Mouse (Mus musculus): ENCODE measurements at regions not wholly inside any gene's neighbourhood (a gene's known extent, or its start where the extent isn't known, plus 50 kb on each side); places are given as distances from the start of the nearest gene placed in this dataset.

DNA sequence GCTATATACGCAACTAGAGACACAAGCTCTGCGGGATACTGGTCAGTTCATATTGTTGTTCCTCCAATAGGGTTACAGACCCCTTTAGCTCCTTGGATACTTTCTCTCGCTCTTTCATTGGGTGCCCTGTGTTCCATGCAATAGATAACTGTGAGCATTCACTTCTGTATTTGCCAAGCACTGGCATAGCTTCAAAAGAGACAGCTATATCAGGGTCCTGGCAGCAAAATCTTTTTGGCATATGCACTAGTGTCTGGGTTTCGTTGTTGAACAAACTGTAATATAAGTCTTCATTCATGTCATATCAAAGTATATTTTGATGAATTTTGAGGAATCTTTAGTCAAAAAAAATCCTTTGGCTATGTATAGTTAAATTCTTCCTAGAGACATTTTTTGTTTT is 307.0 kb upstream of the Cdh7 start:
- no peak for ATAC-seq (ENCODE audit: low FRiP score, low TSS enrichment)

DNA sequence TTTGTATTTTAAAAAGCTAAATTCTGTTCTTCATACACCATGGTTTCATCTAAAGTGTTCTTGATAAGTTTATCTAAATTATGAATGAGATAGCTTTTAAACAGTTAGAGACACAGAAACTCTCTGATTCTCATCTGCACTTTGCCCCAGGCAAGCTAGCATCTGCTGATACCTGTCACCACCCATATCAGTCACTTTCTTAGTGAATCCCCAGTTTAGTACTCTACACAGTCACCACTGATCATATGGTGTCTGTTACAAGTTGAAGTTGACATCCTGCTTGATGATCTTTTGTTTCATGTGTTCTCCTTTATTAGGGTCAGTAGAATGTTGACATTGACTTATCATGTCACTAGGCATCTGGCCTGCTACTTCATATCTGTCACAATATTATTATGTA is 259.8 kb upstream of the Cdh7 start:
- Histone ChIP-seq H3K9ac (replicated peaks; ENCODE audit: low read length) (no peak overlapping the region), H3K9me3 (ENCODE audit: control insufficient read depth, low read length) (no peaks in the 10 kb centered on the region), H3K4me3 (replicated peaks; ENCODE audit: low read depth, low read length) (no peak overlapping the region), H3K27ac (replicated peaks; ENCODE audit: low read depth, low read length) (no peak overlapping the region), H3K4me2 (ENCODE audit: low read length) (no peak overlapping the region), H3K27me3 (ENCODE audit: control insufficient read depth, insufficient read depth, low read length) (no peaks in the 10 kb centered on the region), H3K4me1 (ENCODE audit: control insufficient read depth, insufficient read depth, low read length) (no peaks in the 10 kb centered on the region), H3K36me3 (ENCODE audit: control insufficient read depth, insufficient read depth, low read length) (no peaks in the 10 kb centered on the region)
- DNase-seq (peak; percentile 55), ATAC-seq (ENCODE audit: low FRiP score, low TSS enrichment) (peak; percentile 57; the same call in 1 of the 2 replicates)

More for the DNA sequence above, 307.0 kb upstream of the Cdh7 start:
- Histone ChIP-seq H3K4me2 (ENCODE audit: low read length) (no peak overlapping the region), H3K27ac (replicated peaks; ENCODE audit: low read depth, low read length) (no peak overlapping the region), H3K9me3 (ENCODE audit: control insufficient read depth, low read length) (no peaks in the 10 kb centered on the region), H3K27me3 (ENCODE audit: control insufficient read depth, insufficient read depth, low read length) (no peaks in the 10 kb centered on the region), H3K4me1 (ENCODE audit: control insufficient read depth, insufficient read depth, low read length) (no peaks in the 10 kb centered on the region), H3K9ac (replicated peaks; ENCODE audit: low read length) (no peak overlapping the region), H3K36me3 (ENCODE audit: control insufficient read depth, insufficient read depth, low read length) (no peaks in the 10 kb centered on the region), H3K4me3 (replicated peaks; ENCODE audit: low read depth, low read length) (no peak overlapping the region)
- 92% methylated on average over 4 of the region's 4 CpGs for WGBS
- no peak for DNase-seq

DNA sequence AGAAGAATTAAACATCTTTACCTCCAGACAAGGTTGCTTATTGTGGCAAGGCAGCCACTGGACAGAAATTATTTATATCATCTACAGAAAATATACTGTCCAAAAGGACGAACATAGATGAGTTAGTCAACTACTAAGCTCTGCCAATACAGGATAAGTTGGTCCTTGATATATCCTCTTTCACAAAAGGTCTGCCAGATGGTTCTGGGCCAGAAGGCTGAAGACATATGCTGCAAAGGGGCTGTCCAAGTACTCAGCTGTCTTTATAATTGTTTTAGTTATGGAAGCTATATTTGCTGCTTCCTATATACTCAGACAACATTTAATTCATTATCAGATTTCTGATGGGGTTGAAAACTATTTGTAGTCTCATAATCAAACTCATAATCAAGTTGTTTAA is 246.2 kb upstream of the Cdh7 start:
- H3K27ac ChIP-seq (replicated peaks; ENCODE audit: low read depth, low read length), result no peak overlapping the region
- no peaks in the 10 kb centered on the region for H3K4me1 ChIP-seq (ENCODE audit: control insufficient read depth, insufficient read depth, low read length)
- H3K9ac ChIP-seq (replicated peaks; ENCODE audit: low read length), result no peak overlapping the region
- H3K4me2 ChIP-seq (ENCODE audit: low read length), result no peak overlapping the region
- H3K36me3 ChIP-seq (ENCODE audit: control insufficient read depth, insufficient read depth, low read length), result no peaks in the 10 kb centered on the region
- DNase-seq, result no peak
- ATAC-seq (ENCODE audit: low FRiP score, low TSS enrichment), result no peak
- H3K27me3 ChIP-seq (ENCODE audit: control insufficient read depth, insufficient read depth, low read length), result no peaks in the 10 kb centered on the region
- H3K4me3 ChIP-seq (replicated peaks; ENCODE audit: low read depth, low read length), result no peak overlapping the region
- H3K9me3 ChIP-seq (ENCODE audit: control insufficient read depth, low read length), result no peaks in the 10 kb centered on the region
- WGBS, result 78% methylated on average over 1 of the region's 1 CpGs

All from midbrain, embryonic 14.5 days (tissue).